Mouse (Mus musculus): ENCODE measurements around the gene Kirrel. TPM values are rescaled to one million over a fixed set of nuclear protein-coding genes. Genes with fewer than 3 reads are reported as not detected.

The Kirrel gene
- not detected for polyA plus RNA-seq (2017; shearing (Covaris generic))

- ATAC-seq = no peak
These were observed at the start of gene Kirrel for GRCm38 (mm10) chr3:87174096-87174768. Gene Kirrel, minus strand, starts transcription at chr3:87174747.

- ATAC-seq = no peak
These were observed 49.1 kb upstream of the Kirrel start for GRCm38 (mm10) chr3:87223636-87224035.

- ATAC-seq = no peak
These were observed 47.8 kb upstream of the Kirrel start for GRCm38 (mm10) chr3:87222346-87222745.

- ATAC-seq = no peak
These were observed 40.6 kb upstream of the Kirrel start for GRCm38 (mm10) chr3:87215176-87215575.

- ATAC-seq = no peak
These were observed 39.8 kb upstream of the Kirrel start for GRCm38 (mm10) chr3:87214221-87214864.

GRCm38 (mm10) chr3:87206336-87207075 lies 32.0 kb upstream of the Kirrel start:
- no peak for ATAC-seq

- ATAC-seq = no peak
These were observed 22.1 kb upstream of the Kirrel start for GRCm38 (mm10) chr3:87196637-87197036.

- no peak for ATAC-seq
These were observed 20.5 kb upstream of the Kirrel start for GRCm38 (mm10) chr3:87195041-87195440.

GRCm38 (mm10) chr3:87194591-87194990 lies 20.0 kb upstream of the Kirrel start:
- ATAC-seq = no peak

GRCm38 (mm10) chr3:87193756-87194155 lies 19.2 kb upstream of the Kirrel start:
- ATAC-seq = no peak

GRCm38 (mm10) chr3:87193352-87193751 lies 18.8 kb upstream of the Kirrel start:
- ATAC-seq = no peak

- ATAC-seq = no peak
These were observed 2.1 kb upstream of the Kirrel start for GRCm38 (mm10) chr3:87176687-87177086.

- ATAC-seq = no peak
These were observed 880 bp upstream of the Kirrel start for GRCm38 (mm10) chr3:87175438-87175815.

- no peak for ATAC-seq
These were observed 356 bp upstream of the Kirrel start for GRCm38 (mm10) chr3:87174769-87175437.

- no peak for ATAC-seq
These were observed 961 bp downstream of the Kirrel start for GRCm38 (mm10) chr3:87173486-87174085.

- ATAC-seq = no peak
These were observed 1.5 kb downstream of the Kirrel start for GRCm38 (mm10) chr3:87173103-87173444.

- ATAC-seq = no peak
These were observed 2.0 kb downstream of the Kirrel start for GRCm38 (mm10) chr3:87172351-87173102.

GRCm38 (mm10) chr3:87171201-87172100 lies 3.1 kb downstream of the Kirrel start:
- no peak for ATAC-seq

- no peak for ATAC-seq
These were observed 5.0 kb downstream of the Kirrel start for GRCm38 (mm10) chr3:87169402-87170015.

GRCm38 (mm10) chr3:87168756-87169155 lies 5.8 kb downstream of the Kirrel start:
- no peak for ATAC-seq

GRCm38 (mm10) chr3:87167621-87168020 lies 6.9 kb downstream of the Kirrel start:
- ATAC-seq = no peak

Data from inflammation-experienced regulatory T-cells, adult 6 months (primary cell).